Mouse (Mus musculus) thymus, postnatal 4 days (tissue): ENCODE measurements around the gene Npas1.

Experiments used
- DNase-seq: peaks from one replicate; pipeline ENCODE4 v3.0.0; 2021

Npas1 gene

DNA sequence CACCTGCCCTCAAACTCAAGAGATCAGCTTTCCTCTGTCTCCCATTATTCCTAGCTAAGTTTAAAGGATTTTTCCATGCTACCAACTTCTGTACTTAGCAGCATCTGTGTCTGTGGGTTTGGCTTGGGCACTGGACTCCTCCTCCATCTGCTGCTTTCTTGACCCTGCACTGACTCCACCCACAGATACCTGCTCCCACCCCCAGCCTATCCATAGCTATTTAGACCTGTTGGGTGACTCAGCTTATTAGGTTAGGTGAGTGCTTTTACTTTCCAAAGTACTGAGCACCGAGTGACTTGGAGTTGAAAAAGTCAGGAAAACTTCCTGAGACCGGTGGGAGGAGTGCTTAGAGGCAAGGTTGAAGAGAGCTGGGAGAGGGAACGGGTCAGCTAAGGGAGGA, 62.1 kb downstream of the Npas1 start:
- DNase-seq, result no peak

- DNase-seq, result no peak
Observed at GRCm38 (mm10) chr7:16412930-16413329, 64.6 kb downstream of the Npas1 start.

- DNase-seq, result no peak
Observed at GRCm38 (mm10) chr7:16412220-16412896, 65.2 kb downstream of the Npas1 start.

GRCm38 (mm10) chr7:16411100-16411499, 66.4 kb downstream of the Npas1 start:
- no peak for DNase-seq

- no peak for DNase-seq
Observed at GRCm38 (mm10) chr7:16406978-16407377, 70.5 kb downstream of the Npas1 start.
